Mouse (Mus musculus): ENCODE measurements around the gene Cldn2.
"Not testable (repeated sequence)": the region's sequence is repeated elsewhere in the genome, so short reads cannot be mapped to it uniquely, and the experiment has no call there.

The Cldn2 gene

DNA sequence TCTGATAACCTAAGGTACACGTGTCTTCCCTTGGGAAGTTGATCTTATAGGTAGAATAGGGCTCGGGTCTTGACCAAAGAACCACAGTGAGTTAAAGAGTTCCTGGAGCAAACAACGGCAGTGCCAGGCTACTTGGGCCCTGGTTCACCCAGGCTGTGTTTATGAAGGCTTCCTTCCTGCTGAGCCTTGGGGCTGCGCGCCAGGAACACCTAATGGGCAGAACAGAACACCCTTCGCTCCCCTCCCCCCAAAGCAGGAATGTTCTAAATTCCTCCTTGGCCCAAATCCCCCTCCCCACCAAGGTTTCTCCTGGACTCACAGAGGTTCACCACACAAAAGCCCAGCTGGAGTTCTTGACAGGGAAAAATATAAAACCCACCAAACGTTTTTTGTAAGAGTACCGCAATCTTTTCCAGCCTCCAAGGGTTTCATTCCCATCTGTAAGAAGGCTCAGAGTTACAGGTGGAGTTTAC lies at the start of gene Cldn2:
Gene Cldn2 (plus strand): TSS at position 423 of the 473 bp plus-strand sequence.
- DNase-seq: no peak

DNA sequence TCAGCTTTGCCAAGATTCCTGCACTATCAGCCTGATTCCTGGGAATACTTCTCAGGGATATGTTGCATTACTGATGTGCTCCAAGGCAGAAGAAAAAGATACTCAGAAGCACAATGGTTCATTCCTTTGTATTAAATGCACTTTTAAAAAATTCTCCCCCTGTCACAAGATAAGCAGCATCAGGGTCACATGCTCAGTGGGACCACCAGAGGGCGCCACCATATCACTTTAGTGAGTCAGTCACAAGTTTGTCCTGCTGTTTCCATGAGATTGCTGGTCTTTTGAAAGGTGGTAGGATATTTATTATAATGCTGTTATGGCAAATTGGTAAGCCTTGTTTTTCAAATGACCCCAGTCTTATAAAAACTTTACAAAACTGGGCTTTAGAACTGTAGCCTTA lies 48.8 kb upstream of the Cldn2 start:
- DNase-seq: peak; percentile 26 to 29

DNA sequence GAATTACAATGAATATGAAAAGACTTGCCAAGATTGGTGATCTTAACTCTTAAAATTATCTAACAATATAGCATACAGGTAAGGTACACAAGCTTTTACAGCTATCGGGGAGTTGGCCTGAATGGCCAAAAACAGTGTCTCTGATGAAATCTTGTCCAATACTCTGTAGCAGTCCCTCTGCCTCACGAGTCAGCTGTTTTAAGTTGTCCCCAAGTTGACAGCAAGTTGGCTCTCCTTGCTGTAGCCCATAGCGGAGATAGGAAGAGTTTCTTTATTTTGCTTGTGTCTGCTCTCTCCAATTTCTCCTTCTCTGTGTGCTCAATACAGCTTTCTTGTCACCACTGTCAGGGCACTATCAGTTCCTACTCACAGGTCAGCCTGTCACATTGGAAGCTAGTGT lies 42.0 kb upstream of the Cldn2 start:
- not testable (repeated sequence) for DNase-seq

DNA sequence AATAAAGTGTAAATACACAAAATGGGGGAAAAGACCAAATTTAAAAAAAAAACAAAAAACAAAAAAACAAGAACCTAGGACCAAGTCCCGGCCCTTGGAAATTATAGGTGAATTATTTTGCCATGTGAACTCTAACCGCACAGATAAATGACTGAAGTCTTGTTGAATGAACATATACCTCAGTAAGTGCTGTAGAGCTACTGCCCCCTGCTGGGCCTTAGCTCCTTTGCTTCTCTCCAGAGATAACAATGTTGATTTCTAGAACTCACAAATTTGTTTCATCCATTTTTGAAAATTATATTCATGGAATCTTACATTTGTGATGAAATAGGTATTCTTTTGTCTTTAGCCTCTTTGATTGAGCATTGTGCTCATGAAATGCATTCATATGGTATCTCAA lies 38.1 kb upstream of the Cldn2 start:
- DNase-seq: peak in 1 of 2 experiments; percentile 6

DNA sequence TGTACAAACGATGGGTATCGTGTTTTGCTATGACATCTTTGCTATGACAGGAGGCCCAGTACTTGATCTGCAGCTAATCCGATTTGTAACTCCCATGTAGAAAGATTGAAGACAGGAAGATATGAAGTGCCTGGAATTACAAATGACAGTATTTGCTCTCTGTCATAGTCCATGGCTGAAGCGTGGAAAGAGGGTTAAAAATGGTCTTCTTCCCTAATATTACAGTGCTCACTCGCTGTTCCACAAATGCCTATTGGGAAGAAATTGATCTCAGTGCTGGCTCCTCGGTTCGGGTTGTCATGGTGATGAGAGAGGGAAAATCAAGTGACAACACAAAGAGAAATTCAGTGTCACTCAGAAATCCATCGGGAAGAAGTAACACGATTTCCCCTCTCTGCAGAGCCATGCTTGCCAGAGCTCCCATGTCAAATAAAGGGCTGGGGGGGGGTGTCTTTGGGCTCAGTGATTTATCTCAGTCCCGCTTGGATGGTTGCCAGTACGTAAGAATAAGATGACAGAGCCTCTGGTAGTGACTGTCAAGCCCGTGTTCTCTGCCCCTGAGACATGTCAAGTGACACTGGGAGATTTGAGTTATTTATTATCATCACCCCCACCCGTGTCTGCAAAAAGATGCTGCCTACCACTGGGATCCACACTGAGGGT lies 30.5 kb upstream of the Cldn2 start:
- DNase-seq: no peak

DNA sequence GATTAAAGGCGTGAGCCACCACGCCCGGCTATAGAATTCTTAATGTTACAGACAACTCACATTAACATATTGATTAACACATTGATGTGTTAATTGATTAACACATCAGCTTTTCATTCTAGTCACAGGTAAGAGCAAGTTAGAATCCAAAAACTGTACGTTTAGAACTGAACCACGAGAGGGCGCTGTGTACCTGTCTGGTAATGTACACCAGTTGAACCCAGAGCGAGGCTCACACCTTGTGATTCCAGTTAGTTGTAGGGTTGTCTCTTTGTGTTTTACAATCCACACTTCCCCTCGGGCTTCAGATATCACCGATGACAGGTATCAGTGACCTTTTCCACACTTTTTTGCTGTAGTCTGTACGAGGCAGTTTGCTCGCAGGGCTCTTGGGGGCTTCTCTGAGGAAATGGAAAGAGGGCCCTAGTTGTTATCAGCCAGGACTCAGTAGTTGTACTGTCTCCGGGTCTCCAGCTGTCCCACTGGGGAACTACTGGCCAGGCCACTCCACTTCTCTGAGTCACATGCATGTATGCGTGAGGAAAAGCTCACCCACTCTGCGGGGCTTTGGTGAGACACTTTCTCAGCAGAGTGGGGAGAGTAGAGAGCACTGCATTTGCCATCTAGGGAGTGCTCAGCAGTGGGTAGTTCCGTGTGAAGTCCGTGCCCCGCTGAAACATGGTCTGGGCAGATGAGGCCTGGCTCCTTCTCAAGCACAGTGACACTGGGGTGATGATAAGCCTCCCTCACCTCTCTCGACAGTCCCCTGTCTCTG lies 26.1 kb upstream of the Cldn2 start:
- peak in 1 of 2 experiments; percentile 15 for DNase-seq

DNA sequence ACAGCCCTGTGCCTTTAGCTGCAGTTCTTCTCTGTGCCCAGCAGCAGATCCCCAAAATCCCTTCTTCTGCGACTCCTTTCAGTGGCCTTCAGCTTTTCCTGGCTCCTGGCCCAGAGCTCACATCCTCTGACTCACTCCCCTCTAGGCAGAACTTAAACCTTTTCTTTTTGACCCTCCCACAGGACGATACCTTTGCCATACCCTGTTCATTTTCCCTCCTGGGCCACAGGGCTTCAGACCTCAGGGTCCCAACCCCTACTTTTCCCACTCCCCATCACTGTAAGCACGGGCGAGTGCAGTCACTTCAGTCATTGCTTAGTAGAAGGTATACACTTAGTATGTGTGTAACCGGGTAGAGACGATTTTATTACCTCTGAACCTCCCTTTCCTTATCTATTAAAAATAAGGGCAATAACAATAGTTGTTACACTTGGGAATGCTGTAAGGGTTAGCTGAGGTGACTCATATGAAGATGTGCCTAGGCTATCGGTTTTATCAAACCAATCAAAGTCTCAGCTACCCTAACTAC lies 25.5 kb upstream of the Cldn2 start:
- no peak for DNase-seq

DNA sequence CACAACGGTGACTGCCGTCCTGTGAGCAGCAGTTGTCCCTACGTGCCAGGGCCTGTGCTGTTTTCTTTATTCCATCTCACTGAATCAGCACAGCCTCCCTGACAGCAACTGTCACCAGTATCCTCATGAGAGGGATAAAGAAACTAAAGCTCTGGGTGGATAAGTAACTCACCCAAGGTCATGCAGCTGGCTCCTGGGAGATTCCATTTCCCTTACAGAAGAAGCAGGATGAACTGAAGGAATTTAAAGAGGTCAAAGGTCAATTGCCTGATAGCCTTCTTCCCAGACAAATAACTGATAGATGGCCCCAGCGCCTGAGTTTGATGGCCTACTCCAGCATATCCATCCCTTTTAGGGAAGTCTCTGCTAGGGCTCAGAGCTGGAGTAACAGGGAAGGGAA lies 23.3 kb upstream of the Cldn2 start:
- no peak for DNase-seq

DNA sequence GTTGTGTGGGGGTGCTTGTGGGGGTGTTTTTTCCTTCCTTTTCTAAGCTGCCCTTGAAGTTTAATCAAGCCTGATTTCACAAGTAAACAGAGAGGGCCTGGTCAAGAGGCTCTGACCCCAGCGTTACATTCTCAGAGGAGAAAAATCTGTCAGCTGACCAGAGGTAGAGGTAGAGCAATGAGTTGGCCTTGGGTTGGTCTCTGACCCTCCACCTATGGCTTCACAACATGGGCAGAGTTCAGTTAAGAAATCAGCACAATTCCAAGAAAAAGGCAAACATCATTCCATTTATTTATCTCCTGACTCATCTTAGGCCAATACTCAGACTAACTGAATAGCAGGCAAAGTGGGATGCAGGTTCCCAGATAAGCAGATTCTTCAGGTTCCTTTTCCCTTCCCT lies 21.7 kb upstream of the Cldn2 start:
- DNase-seq: no peak

DNA sequence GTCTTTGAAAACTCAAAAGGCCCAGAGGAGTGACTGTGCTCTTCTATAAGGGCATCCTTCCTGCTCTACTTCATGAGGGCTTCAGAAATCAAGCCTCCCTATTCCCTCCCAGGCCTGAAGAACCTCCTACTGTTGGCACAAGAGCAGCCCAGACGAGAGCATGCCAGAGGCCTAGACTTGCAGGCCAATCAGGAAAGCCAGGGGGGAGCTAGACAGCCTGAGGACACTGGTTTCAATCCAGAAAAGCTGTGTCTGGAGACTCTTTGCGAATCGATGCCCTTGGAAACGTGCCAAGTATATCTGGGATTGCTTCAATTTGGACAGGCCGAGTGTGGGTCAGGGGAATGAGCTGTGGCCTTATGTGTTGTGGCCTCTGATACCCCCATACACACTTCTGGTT lies 21.2 kb upstream of the Cldn2 start:
- no peak for DNase-seq

DNA sequence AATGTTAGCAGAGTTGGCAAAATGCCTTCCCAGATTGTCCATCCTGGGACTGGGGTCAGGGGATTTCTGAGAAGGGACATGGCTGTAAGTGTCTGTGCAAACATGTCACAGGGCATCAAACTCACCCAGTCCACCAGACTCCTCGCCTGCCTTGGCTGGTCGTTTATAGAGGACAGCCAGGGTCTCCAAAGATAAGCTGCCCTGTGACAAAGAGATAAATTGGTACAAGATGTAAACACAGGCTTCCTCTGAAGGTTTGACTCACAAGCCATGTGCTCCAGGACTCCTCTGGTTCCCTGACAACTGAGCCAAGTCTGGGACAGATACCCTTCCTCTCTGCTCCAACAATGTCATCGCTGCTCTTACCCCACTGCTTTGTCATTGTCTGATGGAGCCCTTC lies 19.6 kb upstream of the Cldn2 start:
- no peak for DNase-seq

DNA sequence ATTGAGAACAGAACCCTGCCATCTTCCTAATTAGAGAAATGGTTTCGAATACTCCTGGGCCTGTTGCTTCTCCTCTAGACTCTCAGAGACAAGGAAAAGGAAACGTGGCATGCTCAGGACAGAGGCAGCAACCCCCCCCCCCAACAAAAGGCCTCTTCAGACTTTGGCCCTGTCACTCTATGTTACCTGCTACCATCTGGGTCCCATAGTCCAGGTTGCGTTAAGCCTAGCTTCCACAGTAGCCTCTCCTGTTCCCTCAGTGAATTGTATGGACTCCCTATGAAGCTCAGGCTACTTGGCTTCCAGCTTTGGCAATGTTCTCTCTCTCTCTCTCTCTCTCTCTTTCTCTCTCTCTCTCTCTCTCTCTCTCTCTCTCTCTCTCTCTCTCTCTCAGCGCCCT lies 19.1 kb upstream of the Cldn2 start:
- no peak for DNase-seq

DNA sequence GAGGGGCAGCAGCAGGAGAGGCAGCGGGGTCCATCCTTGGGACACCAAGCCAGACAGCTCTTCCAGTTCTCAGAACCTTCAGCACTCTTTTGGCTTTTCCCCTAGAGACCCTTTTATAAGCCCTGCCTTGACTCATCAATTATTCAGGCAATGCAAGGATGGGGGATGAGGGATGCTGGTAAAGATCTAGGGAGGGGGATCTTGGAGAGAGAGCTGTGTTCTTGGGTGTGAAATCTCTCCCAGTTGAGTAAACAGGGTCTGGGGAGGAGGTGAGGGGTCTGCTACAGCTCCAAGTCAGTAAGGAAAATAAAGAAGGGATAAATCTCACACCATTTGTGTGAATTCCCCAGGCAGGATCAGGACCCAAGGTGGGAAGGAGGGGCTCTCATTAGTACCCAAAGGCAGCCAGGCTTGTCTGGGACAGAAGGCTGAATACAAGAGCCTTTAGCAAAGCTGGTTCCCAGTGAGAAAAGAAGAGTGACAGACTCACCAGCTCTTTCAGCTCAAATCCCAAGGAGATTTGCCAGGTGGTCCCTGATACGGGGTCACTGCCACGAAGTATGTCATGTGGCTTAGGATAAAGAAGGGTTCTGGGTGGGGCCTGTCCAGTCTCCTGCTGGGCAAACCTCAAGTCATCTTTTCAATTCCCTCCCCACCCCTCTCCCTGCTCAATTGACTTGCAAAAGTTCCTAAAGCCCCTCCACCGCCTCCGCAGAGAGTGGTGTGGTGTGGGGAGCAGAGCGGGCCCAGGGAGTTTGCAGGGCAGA lies 18.2 kb upstream of the Cldn2 start, which contains the start of gene Ripply1:
Gene Ripply1 (minus strand): TSS at position 76 of the 767 bp plus-strand sequence.
- no peak for DNase-seq

DNA sequence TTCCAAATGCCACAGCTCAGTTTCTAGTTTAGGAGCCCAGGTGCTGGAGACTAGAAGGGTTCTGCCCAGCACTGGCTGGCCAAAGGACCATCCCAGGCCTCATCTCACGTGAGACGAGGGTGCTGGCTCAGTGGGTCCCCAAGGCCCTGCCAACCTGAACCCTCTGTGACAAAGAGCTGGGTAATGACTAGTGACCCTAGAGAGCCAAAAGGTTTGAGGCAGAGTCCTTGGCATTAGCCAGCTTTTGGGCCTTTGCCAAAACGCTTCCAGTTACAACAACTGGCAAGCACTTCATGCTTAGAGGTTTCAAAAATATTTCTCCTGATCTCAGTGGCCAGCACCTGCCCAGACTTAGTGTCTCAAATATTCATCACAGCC lies 17.6 kb upstream of the Cldn2 start:
- no peak for DNase-seq

DNA sequence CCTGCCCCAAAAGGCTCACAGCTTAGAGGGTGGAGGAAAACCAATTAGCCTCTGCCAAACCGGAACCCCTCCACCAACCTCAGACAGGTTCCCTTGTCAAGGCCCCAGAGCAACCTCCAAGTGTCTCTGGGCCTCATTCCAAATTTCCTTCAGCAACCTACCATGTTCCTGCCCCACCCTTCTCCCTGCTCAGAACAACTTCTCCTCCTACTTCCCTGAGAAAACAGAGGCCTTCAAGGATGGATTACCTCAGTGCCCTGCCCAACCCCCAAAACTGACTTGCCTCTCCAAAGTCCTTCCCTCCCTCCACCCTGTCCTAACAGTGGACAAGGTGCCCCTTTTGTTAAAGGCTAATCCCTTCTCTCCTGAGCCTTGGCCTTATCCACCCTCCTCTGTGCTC lies 14.9 kb upstream of the Cldn2 start:
- no peak for DNase-seq

DNA sequence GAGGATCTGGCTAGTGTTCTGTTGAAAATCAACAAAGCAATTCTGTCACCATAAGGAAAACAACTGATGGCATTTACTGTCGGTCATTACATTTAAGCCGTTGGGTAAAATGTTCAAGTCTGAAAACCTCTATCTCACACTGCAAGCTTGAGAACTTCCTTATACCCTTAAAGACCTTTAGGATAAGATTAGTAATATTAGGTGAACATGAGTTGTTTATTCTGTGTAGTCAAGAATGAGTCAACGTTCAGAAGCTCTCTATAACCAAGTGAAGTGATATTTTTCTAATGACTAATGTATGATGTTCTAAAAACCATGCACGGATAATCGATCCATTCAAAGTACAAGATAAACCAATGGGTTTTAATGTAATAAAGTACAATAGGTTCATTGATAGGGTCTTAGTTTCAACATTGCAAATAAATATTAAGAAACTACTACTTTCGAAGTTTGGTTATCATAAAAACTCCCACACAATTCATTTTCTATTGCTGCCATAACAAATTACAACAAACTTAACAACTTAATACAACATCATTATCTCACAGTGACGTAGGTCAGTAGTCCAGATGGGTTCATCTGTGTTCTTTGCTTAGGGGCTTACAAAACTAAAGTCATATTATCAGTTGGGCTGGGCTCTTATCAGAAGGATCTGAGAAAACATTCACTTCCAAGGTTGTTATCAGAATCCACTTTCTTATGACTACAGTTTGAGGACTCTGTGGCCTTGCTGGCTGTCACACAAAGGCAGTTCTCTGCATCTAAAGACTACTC lies 6.4 kb upstream of the Cldn2 start:
- no peak for DNase-seq

DNA sequence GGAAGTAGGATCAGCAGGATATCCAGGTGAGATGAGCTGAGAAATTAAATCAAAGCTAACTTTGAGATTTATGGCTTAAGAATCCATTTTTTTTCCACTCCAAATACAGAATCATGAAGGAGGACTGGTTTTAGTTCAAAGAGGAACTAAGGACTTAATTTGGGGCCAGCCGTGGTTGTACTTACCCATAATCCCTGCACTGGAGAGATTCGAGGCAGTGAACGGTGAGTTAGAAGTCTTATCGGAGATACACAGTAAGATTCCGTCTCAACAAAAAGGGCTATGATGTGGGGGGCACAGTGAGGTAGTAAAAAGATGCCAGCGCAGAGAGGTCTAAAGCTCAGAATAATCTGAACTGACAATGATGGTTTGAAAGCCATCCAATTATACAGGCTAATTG lies 4.6 kb upstream of the Cldn2 start:
- no peak for DNase-seq

DNA sequence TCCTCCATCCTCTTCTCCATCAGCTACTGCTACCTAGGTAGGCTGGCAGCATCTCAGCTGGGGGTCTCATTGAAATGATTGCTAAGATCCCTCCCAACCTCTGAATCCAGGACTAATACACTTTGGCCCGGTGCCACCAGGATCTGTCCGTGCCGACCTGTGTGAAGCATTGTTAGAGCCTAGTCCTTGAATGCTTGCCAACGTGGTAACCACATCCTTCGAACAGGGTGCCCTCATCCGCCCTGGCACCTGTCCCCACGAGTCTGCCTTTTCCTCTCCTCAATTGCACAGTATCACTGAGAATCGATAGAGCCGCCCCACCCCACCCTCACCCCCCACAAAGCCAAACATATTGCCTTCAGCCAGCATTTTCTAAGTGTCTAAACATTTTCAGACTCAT lies 2.8 kb upstream of the Cldn2 start:
- DNase-seq: peak in 1 of 2 experiments; percentile 3

DNA sequence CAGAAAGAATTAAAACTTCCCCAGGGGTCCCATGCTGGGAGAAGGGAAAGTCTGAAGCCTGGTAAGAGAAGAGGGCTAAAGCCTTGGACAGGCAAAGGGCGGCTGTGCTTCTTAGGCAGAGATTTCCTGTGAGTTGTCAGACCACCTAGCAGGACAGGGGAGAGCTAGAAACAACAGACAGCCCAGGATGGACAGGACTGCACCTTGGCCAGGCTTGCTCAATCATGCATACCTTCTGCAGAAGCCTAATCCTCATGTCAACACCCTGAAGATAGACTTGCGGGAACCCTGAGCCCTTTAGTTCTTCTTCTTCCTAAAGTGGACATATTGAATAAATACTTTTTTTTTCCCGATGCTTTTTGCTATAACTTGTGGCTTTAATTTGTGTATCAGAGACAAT lies 675 bp upstream of the Cldn2 start:
- no peak for DNase-seq

DNA sequence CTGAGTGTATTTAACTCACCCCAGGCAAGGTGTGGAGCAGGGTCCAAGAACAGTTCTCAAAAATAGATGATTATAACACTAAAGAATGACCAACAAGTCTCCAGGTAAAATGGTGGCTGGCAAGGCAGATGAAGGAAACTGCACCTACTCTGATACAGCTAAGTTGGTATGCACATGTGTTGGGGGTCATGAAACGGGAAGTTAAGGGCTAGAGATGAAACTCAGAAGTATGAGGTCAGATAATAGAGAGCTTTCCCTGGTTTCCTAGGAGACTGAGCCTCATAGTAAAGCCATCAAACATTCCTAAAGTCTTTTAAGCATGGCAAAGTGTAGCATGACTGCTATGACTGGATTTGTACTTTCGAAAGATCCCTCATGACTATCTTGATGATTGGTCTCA lies 2.4 kb downstream of the Cldn2 start:
- no peak for DNase-seq

DNA sequence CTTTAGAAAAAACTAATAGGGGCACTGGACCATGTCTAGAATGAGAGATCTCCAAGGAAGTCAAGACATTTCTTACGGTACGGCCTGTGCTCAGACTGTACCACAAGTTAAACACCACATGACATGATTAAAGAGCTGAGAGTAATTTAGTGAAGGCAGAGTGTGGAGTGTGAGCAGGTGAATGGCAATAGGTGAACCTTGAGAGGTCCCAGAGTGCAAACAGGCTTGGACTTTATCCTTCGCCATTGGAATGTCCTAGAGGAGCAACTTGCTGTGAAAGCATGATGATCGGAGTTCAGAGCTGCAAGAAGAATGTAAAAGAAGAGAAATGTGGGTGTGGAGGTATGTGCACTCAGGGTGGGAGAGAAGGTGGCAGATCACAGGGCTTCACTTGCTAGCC lies 5.3 kb downstream of the Cldn2 start:
- DNase-seq: no peak

DNA sequence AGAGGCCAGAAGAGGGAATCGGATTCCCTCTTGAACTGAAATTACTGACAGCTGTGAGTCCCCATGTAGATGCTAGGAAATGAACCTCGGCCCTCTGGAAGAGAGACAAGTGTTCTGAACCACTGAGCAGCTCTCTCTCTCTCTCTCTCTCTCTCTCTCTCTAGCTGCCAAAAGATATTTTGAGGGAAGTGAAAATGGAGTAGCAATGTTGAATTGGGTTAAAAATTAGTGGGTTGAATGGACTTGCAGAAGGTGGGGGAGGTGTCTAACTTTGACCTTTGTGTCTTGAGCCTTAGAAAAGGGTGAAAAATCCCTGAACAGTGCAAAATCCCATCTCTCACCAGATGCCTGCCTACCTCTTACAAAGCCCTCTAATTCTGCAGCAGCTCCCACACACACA lies 6.8 kb downstream of the Cldn2 start:
- DNase-seq: no peak

DNA sequence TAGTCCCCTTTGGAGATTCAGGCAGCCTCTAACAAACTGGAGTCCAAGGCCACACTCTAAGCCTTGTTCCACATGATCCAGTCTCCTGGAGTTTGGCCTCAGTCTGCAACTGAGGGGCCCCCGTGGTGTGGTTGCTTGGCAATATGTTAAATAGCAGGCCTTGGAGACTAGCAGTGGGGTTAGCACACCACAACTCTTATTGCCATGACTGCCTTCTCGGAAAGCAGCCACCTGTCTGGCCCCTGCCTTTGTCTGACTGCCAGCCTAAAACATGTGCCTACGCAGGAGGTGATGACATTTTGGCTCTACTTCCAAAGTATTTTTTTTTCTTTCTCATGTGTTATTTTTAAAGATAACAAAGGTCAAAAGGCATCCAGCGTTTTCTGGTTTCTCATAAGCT lies 7.5 kb downstream of the Cldn2 start:
- DNase-seq: no peak

Data from thymus, postnatal 36 days (tissue).